Mouse (Mus musculus) ovary, postnatal 10 days (tissue): ENCODE results near the gene Klc1.

ENCODE experiments used
- DNase-seq: peaks from one replicate; pipeline ENCODE4 v3.0.0; 2022; ENCODE audit warnings: low spot score

Gene Klc1

DNA sequence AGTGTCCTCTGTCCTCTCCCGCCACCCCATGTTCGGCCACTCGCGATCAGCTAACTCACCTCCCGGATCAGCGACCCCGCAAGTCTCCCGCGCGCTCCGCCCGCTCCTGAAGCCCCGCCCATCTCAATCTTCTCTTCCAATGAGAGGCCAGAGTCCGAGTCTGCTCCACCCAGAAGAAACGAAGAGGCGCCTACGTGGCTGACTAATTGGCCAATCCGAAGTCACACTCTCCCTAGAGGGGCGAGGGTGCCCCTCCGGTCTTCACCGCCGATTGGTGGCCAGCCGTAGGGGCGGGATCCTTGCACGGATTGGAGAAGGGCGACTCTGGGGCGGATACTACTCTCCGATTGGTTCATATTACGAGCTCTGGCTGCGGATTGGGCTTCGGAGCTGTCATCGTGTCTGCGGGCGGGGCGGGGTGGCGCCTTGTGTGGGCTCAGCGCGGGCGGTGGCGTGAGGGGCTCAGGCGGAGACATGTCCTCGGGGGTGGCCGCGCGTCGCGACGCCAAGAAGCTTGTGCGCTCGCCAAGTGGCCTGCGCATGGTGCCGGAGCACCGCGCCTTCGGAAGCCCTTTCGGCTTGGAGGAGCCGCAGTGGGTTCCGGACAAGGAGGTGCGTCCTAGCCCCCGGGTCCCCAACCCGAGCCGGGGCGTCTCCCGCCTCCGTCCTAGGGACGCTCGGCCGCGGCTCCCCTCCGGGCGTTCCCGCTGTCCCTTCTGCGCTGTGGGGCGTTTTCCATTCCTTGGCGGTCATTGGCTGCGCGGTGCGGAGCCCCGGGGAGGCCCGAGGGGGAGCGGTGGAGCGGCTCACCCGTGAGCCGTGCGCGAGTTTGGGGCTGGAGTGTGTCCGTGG is 55.3 kb downstream of the Klc1 start, which contains the start of the genes Xrcc3 and Zfyve21:
Gene Xrcc3 (minus strand): TSS at position 108 of the 852 bp plus-strand sequence.
Gene Zfyve21 (plus strand): TSS at position 405 of the 852 bp plus-strand sequence.
- peak; percentile 91 for DNase-seq

DNA sequence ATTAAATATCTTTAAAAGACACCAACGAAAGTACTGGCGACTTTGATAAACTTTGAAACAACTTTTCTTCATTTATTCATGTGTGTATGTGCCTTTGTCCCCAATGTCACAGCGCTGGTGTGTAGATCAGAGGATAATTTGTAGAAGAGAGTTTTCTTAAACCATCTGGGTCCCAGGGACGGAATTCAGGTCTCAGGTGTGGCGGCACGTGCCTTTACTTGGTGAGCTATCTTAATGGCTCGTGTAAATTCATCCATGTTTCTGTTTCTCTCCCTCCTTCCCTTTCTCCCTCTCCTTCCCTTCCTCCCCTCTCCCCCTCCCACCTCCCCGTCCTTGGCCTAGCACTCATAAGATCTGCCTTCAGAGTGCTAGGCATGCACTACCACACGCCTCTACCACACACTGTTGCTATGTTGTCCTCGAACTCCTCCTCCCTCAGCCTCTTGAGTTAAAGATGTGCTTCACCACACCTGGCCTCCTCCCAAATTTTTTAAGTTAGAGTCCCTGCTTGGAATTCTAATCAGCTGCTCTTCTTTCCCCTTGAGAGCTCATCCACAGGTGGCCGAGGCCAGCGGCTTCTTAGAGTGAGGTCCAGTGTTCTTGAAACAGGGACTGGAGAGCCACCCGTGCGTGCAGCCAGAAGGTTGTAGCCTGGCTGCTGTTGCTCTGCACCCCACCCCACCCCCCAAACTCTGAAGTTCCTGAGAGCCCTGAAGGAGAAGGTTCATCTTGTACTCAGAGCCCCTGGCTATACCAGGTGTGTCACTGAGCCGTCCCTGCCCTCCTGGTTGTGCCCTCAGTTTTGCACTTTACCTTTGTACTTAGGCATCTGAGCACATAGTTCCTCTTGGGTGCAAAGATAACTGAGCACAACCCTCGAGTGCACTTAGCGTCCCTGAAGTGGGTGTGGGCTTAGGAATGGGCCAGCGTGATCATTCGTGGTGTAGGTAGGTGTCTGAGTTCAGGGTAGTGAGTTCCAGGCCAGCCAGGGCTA is 56.4 kb downstream of the Klc1 start:
- no peak for DNase-seq

DNA sequence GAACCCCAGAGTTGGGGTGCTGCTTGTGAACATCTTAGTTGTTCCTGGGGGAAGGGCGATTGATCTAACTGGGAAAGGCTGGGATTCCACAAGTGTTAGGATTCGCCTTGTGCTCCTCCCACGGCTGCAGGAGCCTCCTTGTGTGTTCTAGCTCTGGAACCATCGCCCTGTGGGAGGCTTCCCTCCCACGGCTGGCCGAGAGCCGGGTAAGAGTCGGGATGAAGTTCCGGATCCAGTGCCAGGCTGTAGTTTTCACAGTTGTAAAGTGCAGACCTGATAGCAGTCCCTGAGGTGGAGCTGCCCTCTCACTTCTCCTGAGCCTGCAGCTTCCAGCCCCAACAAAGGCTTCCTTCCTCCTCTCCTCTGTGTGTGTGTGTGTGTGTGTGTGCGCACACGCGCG is 57.9 kb downstream of the Klc1 start:
- peak; percentile 53 for DNase-seq

DNA sequence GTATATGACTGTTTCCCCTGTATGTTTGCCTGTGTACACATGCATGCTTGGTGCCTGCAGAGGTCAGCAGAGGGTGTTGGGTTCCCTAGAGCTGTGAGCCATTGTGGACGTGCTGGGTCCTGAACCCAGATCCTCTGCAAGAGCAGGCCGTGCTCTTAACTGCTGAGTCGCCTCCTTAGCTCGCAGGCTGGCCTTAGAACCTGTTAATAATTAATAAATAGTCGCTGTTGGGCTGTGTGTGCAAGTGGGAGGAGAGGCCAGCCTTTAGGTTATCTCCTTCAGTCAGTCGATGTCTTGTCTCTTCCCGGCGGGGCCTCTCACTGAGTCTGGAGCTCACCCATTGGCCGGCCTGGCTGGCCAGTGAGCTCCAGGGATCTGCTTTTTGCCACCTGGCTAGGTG is 58.3 kb downstream of the Klc1 start:
- DNase-seq, result no peak

DNA sequence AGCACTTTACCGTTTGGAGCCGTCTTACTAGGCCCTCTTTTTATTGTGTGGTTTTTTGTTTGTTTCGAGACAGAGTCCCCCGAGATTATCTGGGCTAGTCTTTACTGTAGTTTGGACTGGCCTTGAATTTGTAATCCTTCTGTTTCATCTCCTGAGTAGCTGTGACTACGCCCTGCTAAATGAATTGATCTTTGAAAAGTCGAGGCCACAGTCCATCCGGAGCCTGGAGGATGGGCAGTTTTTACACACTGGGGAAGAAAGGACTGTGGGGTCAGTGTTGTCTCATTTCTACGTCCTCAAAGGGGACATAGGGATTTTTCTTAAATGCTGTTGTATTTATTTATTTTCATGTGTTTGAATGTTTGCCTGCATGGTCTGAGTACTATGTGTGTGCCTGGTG is 59.3 kb downstream of the Klc1 start:
- no peak for DNase-seq

DNA sequence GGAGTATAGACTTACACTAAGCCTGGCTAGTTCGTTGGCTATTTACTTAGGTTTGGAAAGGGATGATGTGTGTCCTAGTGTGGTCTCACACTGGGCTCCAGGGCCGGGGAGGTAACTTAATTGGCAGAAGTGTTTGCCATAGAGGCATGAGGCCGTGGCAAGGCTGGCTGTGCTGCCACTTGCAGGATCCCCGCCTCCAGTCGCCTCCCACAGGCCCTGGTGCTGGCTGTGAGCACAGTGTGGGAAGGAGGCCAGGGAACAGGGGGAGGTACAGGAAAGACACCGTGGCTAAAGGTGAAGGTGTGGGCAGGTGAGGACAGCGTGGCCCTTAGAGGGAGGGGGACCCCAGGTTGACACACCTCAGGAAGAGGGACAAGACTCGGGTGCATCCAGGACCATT is 61.3 kb downstream of the Klc1 start:
- DNase-seq, result no peak

DNA sequence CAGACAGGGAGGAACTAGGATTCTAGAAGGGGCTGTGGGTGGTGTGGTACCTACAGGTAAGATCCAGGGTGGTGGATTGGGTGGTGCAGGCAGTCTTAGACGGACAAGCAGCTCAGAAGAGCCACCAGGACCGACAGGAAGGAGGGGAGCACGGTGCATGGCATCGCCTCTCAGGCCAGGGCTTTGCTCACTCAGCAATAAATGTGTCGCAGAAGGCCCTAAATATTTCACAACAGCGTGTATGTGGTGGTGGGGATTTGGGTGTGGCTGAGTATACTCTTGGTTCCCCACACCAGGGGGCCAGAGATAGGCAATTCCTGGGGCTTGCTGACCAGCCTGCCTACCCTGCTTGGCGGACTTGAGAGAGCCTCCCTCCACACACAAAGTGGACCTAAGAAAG is 62.1 kb downstream of the Klc1 start:
- DNase-seq, result no peak

DNA sequence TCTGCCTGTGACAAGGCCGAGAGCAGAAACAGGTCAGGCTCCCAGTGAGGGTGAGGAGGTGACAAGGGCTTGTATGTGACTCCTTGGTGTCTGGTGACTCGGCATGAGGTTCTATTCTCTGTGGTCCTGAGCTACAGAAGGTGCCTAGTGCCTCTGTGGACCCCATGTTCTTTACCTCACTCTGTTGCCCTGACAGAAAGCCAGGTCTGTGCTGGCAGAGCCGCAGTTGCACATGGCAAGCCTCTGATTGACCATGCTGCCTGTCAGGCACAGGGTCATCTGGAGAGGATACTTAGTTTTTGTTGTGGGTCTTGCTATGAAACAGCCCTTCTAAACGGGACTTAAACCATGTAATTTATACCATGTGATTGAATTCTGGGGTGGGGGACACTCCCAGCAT is 63.3 kb downstream of the Klc1 start:
- DNase-seq, result no peak

DNA sequence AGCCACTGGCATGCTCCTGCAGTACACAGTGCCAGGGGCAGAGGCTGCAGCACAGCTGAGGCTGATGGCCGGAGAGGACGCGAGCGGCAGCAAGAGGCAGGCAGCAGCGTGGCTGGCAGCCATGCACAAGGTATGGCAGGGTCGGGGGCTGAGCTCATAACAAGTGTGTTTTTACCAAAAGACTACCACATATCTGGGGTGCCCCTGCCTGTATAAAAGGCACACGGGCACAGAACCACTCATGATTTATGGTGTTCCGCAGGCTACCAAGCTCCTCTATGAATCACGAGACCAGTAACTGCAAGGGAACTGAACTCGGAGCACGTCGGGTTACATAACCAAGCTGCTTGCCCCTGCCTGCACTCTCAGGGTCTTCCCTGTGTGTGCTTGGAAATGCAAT is 68.9 kb downstream of the Klc1 start:
- no peak for DNase-seq

DNA sequence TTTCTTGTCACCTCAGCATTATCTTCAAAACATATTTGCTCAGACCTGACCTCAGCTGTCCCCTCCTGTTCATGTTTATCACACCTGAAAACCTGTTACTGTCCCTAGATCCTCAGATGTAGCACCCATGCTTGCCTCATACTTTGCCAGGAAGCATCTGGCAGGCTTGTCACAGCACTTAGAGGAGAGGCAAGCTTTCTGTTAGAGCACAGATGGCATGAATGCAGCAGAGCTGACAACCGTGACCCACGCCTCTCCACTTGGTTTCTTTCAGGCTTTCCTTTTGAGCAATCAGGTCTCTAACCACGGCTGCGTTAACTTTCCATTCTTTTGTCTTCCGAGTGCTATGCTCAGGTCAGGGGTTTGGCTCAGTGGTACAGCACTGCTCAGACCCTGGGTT is 70.8 kb downstream of the Klc1 start:
- no peak for DNase-seq

DNA sequence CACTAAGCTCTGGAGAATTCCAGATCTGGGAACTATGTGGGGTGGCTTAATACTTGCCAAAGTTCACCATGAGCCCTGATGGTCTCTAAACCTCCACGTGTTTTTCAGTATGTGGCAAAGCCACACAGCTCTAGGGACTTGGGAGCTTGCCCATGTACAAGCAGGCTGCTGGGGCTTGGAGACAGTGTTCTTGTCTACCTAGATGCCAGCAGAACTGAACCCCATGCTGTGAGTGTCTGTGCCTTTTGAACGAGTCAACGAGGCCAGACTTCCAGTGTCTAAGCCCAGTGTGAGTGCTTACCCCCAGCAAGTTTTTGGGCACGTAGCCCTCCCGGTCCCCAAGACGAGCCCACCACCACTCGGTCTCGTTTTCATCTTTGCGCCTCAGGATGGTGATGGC is 71.3 kb downstream of the Klc1 start:
- no peak for DNase-seq

DNA sequence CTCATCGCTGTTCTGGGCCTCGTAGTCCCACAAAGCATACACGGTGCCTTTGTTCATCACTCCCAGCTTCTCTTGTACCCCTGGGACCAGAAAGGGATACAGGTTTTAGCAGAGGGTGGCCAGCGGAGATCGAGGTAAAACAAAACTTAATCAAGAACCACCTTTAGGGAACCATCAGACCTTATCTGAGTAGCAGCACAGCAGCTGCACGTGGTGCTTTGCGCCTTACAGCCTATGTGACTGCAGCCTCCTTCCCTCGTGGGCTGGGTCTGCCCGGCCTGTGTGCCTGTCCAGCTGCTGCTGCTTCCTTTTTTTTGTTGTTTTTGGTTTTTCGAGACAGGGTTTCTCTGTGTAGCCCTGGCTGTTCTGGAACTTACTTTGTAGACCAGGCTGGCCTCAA is 71.7 kb downstream of the Klc1 start:
- DNase-seq, result no peak

DNA sequence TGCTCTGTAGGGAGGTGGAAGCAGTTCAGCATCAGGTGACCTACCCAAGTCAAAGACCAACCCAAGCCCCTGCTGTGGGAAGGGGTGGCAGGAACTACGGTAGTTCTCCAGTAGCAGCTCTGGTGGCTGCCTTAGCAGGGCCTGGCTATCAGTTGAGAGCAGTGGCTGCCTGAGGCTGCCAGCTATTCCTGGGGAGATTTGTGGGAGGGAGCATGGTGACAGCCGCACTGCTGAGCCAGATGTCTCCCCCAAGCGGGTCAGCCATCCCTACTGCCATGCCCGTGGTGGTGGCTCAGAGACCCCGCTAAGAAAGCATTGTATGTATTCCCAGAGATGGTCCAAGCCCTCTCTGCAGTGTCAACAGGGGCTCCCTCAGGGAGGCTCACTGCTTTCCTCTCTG is 74.0 kb downstream of the Klc1 start:
- no peak for DNase-seq

DNA sequence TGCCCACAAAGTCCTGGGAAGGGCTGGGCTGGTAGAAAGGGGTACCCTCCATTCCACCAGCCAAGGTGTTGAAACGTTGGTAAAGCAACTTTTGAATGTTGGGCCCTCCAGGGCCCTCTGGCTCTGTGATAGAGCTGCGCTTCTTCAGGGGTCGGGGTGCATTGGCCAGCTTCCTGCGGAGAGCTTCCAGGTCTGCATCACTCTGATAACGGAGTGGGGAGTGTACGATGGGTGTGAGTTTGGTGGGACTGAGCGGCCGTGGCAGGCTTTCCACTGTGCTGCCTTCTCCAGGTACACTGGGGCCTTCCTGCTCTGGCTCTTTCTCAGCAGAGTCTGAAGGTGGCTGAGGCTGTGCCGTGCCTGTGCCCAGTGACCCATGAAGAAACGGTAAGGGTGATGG is 74.8 kb downstream of the Klc1 start:
- no peak for DNase-seq

DNA sequence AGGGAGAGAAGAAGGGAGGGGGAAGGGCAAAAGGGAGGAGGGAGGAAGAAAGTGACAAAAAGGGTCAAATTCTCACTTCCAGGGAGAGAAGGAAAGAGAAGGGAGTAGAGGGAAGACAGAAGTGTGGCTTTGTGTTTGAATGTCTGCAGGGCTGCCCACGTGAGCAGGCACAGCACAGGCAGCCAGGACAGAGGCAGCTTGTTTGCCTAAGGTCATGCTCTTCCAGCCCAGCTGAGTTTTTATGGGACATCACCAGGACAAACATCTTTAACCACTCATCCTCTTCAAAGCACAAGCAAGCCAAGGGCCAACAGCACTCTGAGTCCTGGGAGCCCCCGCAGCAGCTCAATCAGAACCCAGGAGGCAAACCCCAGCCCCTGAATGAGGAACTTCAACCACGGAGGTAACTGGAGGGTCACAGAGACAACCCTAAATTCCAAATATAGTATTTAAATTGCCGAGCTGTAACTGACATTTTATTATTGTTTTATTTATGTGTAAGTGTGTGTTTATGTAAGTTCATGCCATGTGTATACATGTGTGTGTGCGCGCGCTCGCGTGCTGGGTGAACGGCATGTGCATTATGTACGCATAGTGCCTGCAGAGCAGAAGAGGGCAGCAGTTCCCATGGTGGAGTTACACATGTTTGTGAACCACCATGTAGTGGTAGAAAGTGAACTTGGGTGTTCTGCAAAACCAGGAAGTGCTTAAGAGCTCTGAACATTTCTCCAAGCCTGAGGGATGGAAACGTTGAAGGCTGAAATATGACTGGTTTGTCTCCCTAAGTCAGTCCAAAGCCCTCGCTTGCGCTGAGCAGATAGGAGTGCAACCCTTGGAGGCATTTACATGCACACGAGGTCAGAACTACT is 84.2 kb downstream of the Klc1 start:
- no peak for DNase-seq

DNA sequence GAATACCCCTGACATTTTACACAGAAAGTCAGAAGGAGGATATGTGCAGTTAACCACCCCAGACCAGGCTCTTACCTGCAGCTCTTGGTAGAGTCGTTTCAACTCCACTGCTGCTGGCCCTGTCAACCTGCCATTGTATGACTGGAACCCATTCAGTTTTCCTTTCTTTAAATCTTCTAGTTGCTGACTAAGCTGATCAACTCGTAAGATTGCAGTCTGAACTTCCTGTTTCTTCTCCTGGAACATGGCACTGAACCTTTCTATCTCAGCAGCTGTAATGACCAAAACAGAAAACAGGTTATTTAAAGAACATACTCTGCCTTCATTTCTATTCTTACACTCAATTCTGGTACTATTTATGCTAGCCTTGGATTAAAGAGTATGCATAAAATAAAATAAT is 84.8 kb downstream of the Klc1 start:
- no peak for DNase-seq

DNA sequence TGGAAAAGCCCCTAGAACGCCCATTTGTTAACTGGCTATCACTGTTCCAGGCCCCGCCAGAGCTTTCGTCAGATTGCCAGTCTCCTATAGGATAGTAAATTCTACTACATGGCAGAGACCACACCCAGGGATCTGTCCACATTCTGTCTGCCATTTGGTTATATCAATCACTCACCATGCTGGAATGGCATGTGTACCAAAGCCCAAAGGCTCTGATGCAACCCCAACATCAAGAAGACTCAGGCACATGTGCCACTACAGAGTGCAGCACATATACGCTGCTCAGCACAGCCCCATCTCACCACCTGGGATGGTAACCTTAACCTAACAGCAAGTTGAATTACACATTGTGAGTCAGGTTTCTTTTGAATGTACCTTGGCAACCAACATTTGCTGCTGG is 87.3 kb downstream of the Klc1 start:
- no peak for DNase-seq

DNA sequence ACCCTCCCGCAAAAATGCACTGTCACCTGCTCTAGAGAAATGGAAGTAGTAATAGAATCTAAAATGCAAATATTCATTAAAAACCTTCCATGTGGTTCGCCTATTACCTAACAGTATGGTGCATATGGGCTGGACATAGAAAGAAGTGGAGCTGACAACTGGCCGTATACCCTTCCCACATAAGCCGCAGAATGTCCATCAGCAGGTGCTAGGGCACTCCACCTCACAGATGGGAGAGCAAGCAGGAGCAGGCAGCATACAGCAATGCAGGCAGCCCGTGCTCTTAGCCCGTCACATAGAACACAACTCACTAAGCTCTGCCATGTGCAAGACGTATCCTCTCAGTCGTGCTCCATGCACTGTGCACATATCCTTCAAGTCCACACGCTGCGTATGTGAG is 88.2 kb downstream of the Klc1 start:
- no peak for DNase-seq

DNA sequence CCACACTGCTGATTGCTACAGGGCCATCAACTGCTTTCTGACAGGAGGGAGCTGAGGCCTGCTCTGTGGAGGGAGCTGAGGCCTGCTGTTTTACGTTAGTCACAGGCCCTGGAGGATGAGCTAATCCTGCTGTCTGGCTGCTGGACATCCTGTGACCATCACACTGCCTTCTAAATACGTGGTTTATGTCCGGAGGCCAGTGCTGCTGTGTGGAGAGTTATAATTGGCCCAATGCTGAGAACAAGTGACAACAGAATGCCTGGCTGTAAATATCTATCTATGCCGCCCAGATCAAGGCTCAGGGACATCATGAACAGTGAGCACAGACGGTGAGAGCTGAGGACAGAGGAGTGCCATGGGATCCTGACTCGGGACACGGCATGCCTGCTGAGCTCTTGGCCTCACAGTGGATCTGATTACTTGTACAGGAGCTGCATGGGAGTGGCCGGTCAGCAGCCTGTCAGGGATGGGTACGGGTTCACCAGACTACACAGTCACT is 89.7 kb downstream of the Klc1 start:
- DNase-seq, result no peak

DNA sequence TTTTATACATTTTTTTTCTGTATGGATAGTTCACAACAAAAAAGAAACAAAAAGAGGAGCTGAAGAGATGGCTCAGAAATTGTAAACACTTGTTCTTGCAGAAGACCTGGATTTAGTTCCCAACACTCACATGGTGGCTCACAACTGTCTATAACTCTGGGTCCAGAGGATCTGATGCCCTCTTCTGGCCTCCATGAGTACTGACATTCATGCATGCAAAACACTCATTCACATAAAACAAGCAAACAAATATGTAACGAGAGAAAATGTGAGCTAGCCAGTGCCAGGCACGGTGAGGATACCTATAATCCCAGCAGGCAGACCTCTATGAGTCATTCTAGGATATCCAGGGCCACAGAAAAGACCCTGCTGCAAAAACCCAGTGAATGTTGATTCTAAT is 92.6 kb downstream of the Klc1 start:
- no peak for DNase-seq

DNA sequence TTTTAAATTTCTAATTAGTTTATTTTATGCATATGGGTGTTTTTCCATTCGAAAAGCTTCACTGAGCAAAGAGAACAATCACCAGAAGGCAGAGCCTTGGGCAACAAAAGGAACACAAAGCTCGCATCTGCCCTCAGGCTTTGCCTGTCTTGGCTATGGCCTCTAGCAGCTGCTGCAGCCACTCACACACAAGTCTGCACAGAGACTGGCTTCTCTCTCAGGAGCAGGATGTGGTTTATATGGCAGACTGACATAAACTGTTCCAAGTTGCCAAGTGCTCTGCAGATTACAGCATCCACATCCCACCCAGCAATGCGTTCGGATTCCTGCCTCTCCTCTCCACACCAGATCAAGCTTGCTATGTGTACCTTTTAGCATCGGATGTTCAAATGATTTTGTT is 93.1 kb downstream of the Klc1 start:
- DNase-seq, result no peak

DNA sequence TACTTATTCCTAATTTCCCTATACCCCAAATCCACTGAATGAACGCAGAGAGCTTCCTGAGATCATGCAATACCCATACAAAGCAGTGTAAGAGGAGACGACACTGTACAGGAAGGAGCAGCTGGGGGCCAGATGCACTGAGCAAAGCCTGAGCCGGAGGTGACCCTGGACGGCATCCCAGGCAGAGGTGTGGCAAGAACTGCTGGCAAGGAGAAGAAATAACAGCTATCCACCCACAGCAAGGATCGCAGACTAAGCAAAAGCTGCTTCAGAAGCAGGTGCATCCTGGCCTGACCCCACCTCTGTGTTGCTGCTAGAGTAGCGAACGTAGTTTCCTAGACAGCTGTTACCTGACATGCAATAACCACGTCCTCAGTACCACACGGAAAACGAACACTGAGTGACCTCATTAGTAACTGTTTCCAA is 94.4 kb downstream of the Klc1 start:
- no peak for DNase-seq
